Mouse (Mus musculus) brain, embryonic 14.5 days (tissue): ENCODE results near the gene 9530053A07Rik.

Experiments
- CTCF ChIP-seq: fragments of 200-500 bp; IDR thresholded peaks from 2 replicates; pipeline ENCODE4 v1.5.1; 2012; ENCODE audit warnings: inconsistent platforms, mild to moderate bottlenecking, moderate library complexity, borderline replicate concordance; ENCODE audit not compliant: insufficient read depth, insufficient read length; ENCODE audit errors: extremely low read depth
- POLR2A ChIP-seq: fragments of 200-500 bp; IDR thresholded peaks from 2 replicates; pipeline ENCODE4 v1.6.1; 2012; ENCODE audit warnings: mild to moderate bottlenecking, inconsistent platforms, borderline replicate concordance; ENCODE audit not compliant: poor library complexity, insufficient read depth, insufficient read length, severe bottlenecking; ENCODE audit errors: extremely low read depth

- no peak for TF ChIP-seq CTCF
- no peak for TF ChIP-seq POLR2A
These were observed 30.6 kb downstream of the 9530053A07Rik start for GRCm38 (mm10) chr7:28159893-28160292.
